Mouse (Mus musculus) lung, embryonic 16.5 days (tissue): ENCODE results near the gene Gng2. TPM values are rescaled to one million over a fixed set of nuclear protein-coding genes. Genes with fewer than 3 reads are reported as not detected.

Experiments used
- ATAC-seq: fragments of 200-750 bp; cut with Nextera tagmentation; 2 replicates; pipeline ENCODE4 v1.8.0; 2017; ENCODE audit warnings: low read depth, mild to moderate bottlenecking, moderate library complexity
- H3K27ac ChIP-seq: fragments of 300-500 bp; sonication (generic); 2 replicates; pipeline ENCODE4 v1.5.1; 2014; ENCODE audit warnings: mild to moderate bottlenecking, control low read depth, low read length
- H3K27me3 ChIP-seq: fragments of 300-500 bp; sonication (generic); 2 replicates; pipeline ENCODE4 v1.6.1; 2014; ENCODE audit warnings: low read depth, low read length, mixed read lengths; ENCODE audit not compliant: control insufficient read depth, insufficient read depth
- H3K36me3 ChIP-seq: fragments of 300-500 bp; sonication (generic); 2 replicates; pipeline ENCODE4 v1.6.1; 2014; ENCODE audit warnings: low read length; ENCODE audit not compliant: control insufficient read depth, insufficient read depth
- H3K4me1 ChIP-seq: fragments of 300-500 bp; sonication (generic); replicated peaks from 2 replicates; pipeline ENCODE4 v1.6.1; 2014; ENCODE audit warnings: low read length, mixed read lengths; ENCODE audit not compliant: control insufficient read depth, insufficient read depth
- H3K4me2 ChIP-seq: fragments of 300-500 bp; sonication (generic); 2 replicates; pipeline ENCODE4 v1.6.1; 2014; ENCODE audit warnings: low read depth, low read length, control low read depth
- H3K4me3 ChIP-seq: fragments of 300-500 bp; sonication (generic); 2 replicates; pipeline ENCODE4 v1.5.1; 2014; ENCODE audit warnings: mild to moderate bottlenecking, low read length, control low read depth
- H3K9ac ChIP-seq: fragments of 300-500 bp; sonication (generic); 2 replicates; pipeline ENCODE4 v1.6.1; 2014; ENCODE audit warnings: low read length, control low read depth
- H3K9me3 ChIP-seq: fragments of 300-500 bp; sonication (generic); 2 replicates; pipeline ENCODE4 v1.6.1; 2016; ENCODE audit warnings: low read length; ENCODE audit not compliant: control insufficient read depth
- WGBS: fragments of 180-500 bp; shearing (Covaris S2); extraction: QIAGEN DNeasy Blood & Tissue Kit; methylation state at CpG from one replicate; pipeline ENCODE4 v1.1.7; 2014; 5-methylcytosine and 5-hydroxymethylcytosine counted together
- polyA plus RNA-seq: library from polyadenylated mRNA; unstranded; fragments of >200 nt; fragmentation: Nextera tagmentation; extraction: Ambion mirVana; gene quantifications from 2 replicates; pipeline ENCODE4 v1.2.1, GENCODE M21; 2015

Gene Gng2
- polyA plus RNA-seq, 1 experiment from 2014 or later: 69.7 TPM

DNA sequence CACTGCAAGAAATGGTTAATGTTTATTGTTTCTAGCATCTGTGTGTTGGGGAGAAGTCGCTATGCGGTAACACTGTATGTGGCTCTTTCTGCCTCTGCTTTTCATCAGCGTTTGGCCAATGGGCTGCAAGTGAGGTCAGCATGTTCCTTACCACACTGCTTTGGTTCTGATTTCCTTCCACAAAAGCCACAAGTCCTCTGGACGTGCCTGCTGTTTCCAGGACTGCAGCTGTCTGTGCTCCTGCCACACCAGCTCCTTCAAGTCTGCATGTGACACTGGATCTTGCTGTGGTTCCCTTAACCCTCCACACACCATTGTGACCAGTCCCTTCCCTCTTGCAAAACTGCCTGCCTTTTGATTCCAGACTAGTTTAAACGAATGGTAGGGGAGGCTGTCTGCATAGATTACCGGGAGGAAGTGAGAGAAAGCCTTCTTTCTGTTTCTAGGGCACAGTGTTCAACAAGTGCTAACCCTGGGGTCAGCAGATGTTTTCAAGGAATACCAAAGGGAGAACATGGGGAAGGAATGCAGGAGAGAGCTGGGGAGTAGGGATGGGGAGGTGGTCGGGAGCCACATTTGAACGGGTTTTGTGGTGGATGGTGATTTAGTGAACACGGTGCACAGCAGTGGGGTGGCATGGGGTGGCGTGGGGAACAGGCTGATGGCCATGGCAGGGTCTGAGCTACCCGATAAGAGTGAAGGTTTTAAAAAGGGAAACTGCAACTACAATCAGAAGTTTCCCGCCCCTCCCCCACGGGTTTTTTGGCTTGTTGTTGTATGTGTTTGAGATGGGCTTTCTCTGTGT is 7.9 kb upstream of the Gng2 start:
- ATAC-seq: peak; percentile 93
- H3K4me3 ChIP-seq: 0 out of 2 replicates have a peak overlapping the region, but pooled peaks have one; percentile 8
- WGBS: 19% methylated on average over 13 of the region's 13 CpGs

GRCm38 (mm10) chr14:19976421-19977270 is 781 bp downstream of the Gng2 start:
- ATAC-seq: peak; percentile 99
- peak overlapping the region; percentile 81 for H3K9ac ChIP-seq
- H3K4me1 ChIP-seq: peaks cover 12% of the 10 kb centered on the region
- peak overlapping the region; percentile 90 for H3K27ac ChIP-seq
- WGBS: under 1% methylated on average over 24 of the region's 24 CpGs
- no peaks in the 10 kb centered on the region for H3K9me3 ChIP-seq
- peak overlapping the region; percentile 89 for H3K4me2 ChIP-seq
- peak overlapping the region; percentile 68 for H3K4me3 ChIP-seq
- H3K36me3 ChIP-seq: no peaks in the 10 kb centered on the region
- H3K27me3 ChIP-seq: no peaks in the 10 kb centered on the region

More for the DNA sequence above, 7.9 kb upstream of the Gng2 start:
- peak overlapping the region; percentile 55 for H3K9ac ChIP-seq
- peaks cover 34% of the 10 kb centered on the region for H3K4me1 ChIP-seq
- no peaks in the 10 kb centered on the region for H3K36me3 ChIP-seq
- H3K27ac ChIP-seq: peak overlapping the region; percentile 95
- H3K27me3 ChIP-seq: no peaks in the 10 kb centered on the region
- H3K9me3 ChIP-seq: no peaks in the 10 kb centered on the region
- peak overlapping the region; percentile 52 for H3K4me2 ChIP-seq

DNA sequence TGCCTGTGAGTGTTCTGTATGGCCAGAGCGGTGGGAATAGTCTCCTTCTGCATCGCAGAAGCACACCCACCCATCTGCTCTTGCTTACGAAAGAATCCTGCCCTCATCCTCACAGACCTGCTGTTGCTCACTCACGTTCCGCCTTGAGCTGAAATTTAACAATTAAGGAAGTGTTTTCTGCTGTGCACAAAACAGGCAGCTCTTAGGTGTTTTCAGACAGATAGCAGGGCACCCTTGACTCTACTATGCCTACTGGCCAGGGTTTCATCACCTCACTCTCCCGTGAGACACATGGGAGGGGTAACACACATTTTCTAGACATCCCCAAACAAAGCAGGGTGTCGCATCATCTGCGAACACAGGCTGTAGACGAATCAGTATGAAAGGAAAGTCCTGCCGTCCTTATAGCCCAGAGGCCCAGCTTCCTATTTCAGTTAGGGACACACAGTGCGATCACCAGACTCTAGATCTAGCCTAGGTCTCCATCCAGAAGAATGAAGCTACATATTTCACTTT is 2.4 kb downstream of the Gng2 start:
- peaks cover 25% of the 10 kb centered on the region for H3K4me1 ChIP-seq
- H3K27ac ChIP-seq: no peak overlapping the region
- H3K36me3 ChIP-seq: no peaks in the 10 kb centered on the region
- H3K4me3 ChIP-seq: peak overlapping the region; percentile 31
- ATAC-seq: no peak
- H3K27me3 ChIP-seq: no peaks in the 10 kb centered on the region
- peak overlapping the region; percentile 18 for H3K9ac ChIP-seq
- H3K4me2 ChIP-seq: peak overlapping the region; percentile 51
- 24% methylated on average over 11 of the region's 11 CpGs for WGBS
- no peaks in the 10 kb centered on the region for H3K9me3 ChIP-seq

- Histone ChIP-seq H3K27ac (no peak overlapping the region), H3K9ac (no peak overlapping the region; the same call in 1 of the 2 replicates), H3K4me3 (peak overlapping the region; percentile 31), H3K4me1 (peaks cover 25% of the 10 kb centered on the region), H3K4me2 (peak overlapping the region; percentile 51), H3K27me3 (no peaks in the 10 kb centered on the region), H3K9me3 (no peaks in the 10 kb centered on the region), H3K36me3 (no peaks in the 10 kb centered on the region)
- 37% methylated on average over 5 of the region's 5 CpGs for WGBS
- ATAC-seq: no peak
Measured at GRCm38 (mm10) chr14:19974429-19974828, 3.0 kb downstream of the Gng2 start.

DNA sequence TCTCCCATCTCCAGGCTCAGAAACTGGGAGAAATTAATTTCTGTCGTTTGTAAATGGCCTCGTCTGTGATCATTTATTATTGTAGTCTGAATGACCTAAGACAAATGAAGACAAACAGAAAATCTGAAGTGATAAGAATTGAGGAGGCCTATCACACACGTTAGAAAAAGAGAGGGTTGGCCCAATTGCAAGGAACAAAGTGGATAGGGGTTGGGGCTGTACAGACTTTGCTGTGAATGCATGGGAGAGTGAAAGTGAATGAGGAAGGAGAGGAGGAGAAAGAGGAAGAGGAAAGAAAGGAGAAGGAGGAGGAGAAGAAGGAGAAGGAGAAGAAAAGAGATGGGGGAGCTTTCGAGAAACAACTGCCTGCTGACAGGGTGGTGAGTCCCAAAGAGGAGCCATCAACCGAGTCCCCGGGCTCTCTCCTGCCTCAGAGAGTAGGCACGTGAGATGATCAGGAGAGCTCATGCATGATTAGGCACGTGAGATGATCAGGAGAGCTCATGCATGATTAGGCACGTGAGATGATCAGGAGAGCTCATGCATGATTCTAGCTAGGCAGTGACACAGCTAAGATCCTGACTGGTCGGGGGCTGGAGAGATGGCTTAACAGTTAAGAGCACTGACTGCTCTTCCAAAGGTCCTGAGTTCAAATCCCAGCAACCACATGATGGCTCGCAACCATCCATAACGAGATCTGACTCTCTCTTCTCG is 5.0 kb downstream of the Gng2 start:
- Histone ChIP-seq H3K4me1 (peaks cover 21% of the 10 kb centered on the region), H3K27ac (no peak overlapping the region), H3K27me3 (no peaks in the 10 kb centered on the region), H3K4me2 (no peak overlapping the region), H3K9ac (no peak overlapping the region), H3K36me3 (no peaks in the 10 kb centered on the region), H3K9me3 (no peaks in the 10 kb centered on the region), H3K4me3 (no peak overlapping the region)
- ATAC-seq: no peak
- WGBS: 75% methylated on average over 13 of the region's 13 CpGs

GRCm38 (mm10) chr14:19970845-19971244 is 6.6 kb downstream of the Gng2 start:
- H3K4me1 ChIP-seq: peaks cover 18% of the 10 kb centered on the region
- H3K27ac ChIP-seq: peak overlapping the region; percentile 9; the same call in 1 of the 2 replicates
- no peaks in the 10 kb centered on the region for H3K9me3 ChIP-seq
- ATAC-seq: peak; percentile 38; the same call in 1 of the 2 replicates
- 35% methylated on average over 3 of the region's 3 CpGs for WGBS
- H3K36me3 ChIP-seq: no peaks in the 10 kb centered on the region
- no peaks in the 10 kb centered on the region for H3K27me3 ChIP-seq
- no peak overlapping the region for H3K9ac ChIP-seq
- peak overlapping the region; percentile 2; the same call in 1 of the 2 replicates for H3K4me2 ChIP-seq
- H3K4me3 ChIP-seq: no peak overlapping the region

DNA sequence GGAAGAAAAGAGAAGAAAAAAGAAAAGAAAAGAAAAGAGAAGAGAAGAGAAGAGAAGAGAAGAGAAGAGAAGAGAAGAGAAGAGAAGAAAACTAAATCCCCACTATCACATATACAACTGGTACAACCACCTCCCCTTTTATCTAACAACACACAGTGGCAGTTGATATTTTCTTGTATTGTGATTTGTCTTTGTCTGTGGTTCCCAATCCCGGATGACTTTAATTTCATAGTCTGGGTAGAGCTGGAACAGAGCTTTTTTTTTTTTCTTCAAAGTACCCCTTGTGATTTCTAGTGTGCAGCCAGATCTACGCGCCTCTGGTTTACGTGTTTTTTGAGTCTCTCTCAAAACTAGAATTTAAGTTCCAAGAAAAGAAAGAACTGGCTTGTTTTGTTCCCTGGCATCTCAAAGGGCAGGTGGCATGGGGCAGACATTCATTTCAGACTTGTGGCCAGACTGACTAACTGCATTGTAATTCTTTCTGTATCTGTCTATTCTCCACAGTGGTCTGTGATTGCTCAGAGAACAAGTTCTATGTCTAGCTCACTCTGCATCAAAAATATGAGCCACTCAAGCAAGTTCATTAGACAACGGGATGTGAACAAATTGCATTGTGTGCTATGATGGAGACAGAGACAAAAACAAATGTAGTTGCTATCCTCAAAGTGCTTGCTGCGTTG is 7.2 kb downstream of the Gng2 start:
- Histone ChIP-seq H3K4me3 (no peak overlapping the region), H3K36me3 (no peaks in the 10 kb centered on the region), H3K4me1 (peaks cover 18% of the 10 kb centered on the region), H3K4me2 (peak overlapping the region; percentile 2; the same call in 1 of the 2 replicates), H3K9me3 (no peaks in the 10 kb centered on the region), H3K9ac (no peak overlapping the region), H3K27ac (peak overlapping the region; percentile 9; the same call in 1 of the 2 replicates), H3K27me3 (no peaks in the 10 kb centered on the region)
- ATAC-seq: no peak
- 70% methylated on average over 6 of the region's 6 CpGs for WGBS

- 80% methylated on average over 1 of the region's 1 CpGs for WGBS
- ATAC-seq: no peak
- H3K4me1 ChIP-seq: peaks cover 17% of the 10 kb centered on the region
- no peak overlapping the region for H3K27ac ChIP-seq
- H3K4me3 ChIP-seq: no peak overlapping the region
- H3K9ac ChIP-seq: no peak overlapping the region
- no peaks in the 10 kb centered on the region for H3K9me3 ChIP-seq
- H3K36me3 ChIP-seq: no peaks in the 10 kb centered on the region
- no peaks in the 10 kb centered on the region for H3K27me3 ChIP-seq
- H3K4me2 ChIP-seq: no peak overlapping the region
Measured at GRCm38 (mm10) chr14:19969566-19969965, 7.9 kb downstream of the Gng2 start.
